17 mouse cellular contexts compared by ENCODE assay signal in genomic region chr9:46592908-46593307, GRCm38 (mm10).
DNase-seq lines count a peak whose midpoint lies in the region; ATAC-seq and TF ChIP-seq lines count a peak whose summit lies in the region.
"Had no signal": no experiment of that assay in that cellular context is flagged by ENCODE, and none has a peak within 500 bp of the region (broad histone marks: within the 10 kb centered on the region; RNA-seq: fewer than 3 reads in every experiment).

No protein-coding gene starts in this region.

- H3K9ac ChIP-seq in forebrain, embryonic 15.5 days (replicated peaks), result no peak overlapping the region
- no peak overlapping the region for H3K9ac ChIP-seq in forebrain, embryonic 12.5 days
- no peak overlapping the region for H3K9ac ChIP-seq in midbrain, postnatal 0 days (replicated peaks; ENCODE audit: low read length, poor library complexity, severe bottlenecking)
- H3K9ac ChIP-seq in midbrain, embryonic 11.5 days (ENCODE audit: low read length), result no peak overlapping the region
- H3K9ac ChIP-seq in liver, embryonic 11.5 days (ENCODE audit: low read depth, low read length), result no peak overlapping the region
- H3K9ac ChIP-seq: embryonic facial prominence, embryonic 15.5 days had no signal

- no peak overlapping the region for H3K4me2 ChIP-seq in forebrain, embryonic 15.5 days (replicated peaks)
- H3K4me2 ChIP-seq in forebrain, embryonic 12.5 days, result no peak overlapping the region
- no peak overlapping the region for H3K4me2 ChIP-seq in midbrain, postnatal 0 days (ENCODE audit: low read depth, low read length, poor library complexity, severe bottlenecking)
- H3K4me2 ChIP-seq in midbrain, embryonic 11.5 days, result no peak overlapping the region
- H3K4me2 ChIP-seq in liver, embryonic 11.5 days, result no peak overlapping the region
- H3K4me2 ChIP-seq: embryonic facial prominence, embryonic 15.5 days had no signal

- peak; percentile 68 for ATAC-seq in forebrain, embryonic 15.5 days (replicated peaks)
- ATAC-seq in forebrain, embryonic 12.5 days (ENCODE audit: low FRiP score), result no peak
- ATAC-seq in midbrain, postnatal 0 days (ENCODE audit: low FRiP score), result no peak
- no peak for ATAC-seq in midbrain, embryonic 11.5 days (ENCODE audit: low FRiP score)
- ATAC-seq in liver, embryonic 11.5 days (replicated peaks; ENCODE audit: low FRiP score), result no peak
- ATAC-seq: inflammation-experienced regulatory T-cells, adult 6 months had no signal

- peak; percentile 79 for DNase-seq in midbrain, postnatal 0 days (ENCODE audit: low spot score)
- DNase-seq in midbrain, embryonic 11.5 days (ENCODE audit: low spot score, missing footprints), result no peak
- DNase-seq in cerebellum, adult 9-11 months, result peak; percentile 90
- DNase-seq in gastrocnemius, postnatal 36 days, result no peak
- DNase-seq in liver, embryonic 11.5 days (ENCODE audit: low spot score), result no peak
- DNase-seq: adrenal gland, adult 8-10 months; heart, postnatal 10 days; kidney, adult 9 months; kidney, postnatal 36 days; liver; lung, adult 18-20 months; thymus, postnatal 25 days had no signal

- H3K4me1 ChIP-seq in forebrain, embryonic 15.5 days, result peaks cover 11% of the 10 kb centered on the region; the same call in 1 of the 2 replicates
- H3K4me1 ChIP-seq in forebrain, embryonic 12.5 days, result no peaks in the 10 kb centered on the region
- no peaks in the 10 kb centered on the region for H3K4me1 ChIP-seq in midbrain, postnatal 0 days (ENCODE audit: insufficient read depth, low read length)
- no peaks in the 10 kb centered on the region for H3K4me1 ChIP-seq in midbrain, embryonic 11.5 days (ENCODE audit: control insufficient read depth, insufficient read depth, low read length)
- H3K4me1 ChIP-seq in liver, embryonic 11.5 days (replicated peaks; ENCODE audit: control insufficient read depth, insufficient read depth, low read length), result no peaks in the 10 kb centered on the region
- H3K4me1 ChIP-seq: embryonic facial prominence, embryonic 15.5 days; heart, embryonic 10.5 days had no signal

- no peaks in the 10 kb centered on the region for H3K27me3 ChIP-seq in forebrain, embryonic 15.5 days
- H3K27me3 ChIP-seq in forebrain, embryonic 12.5 days, result no peaks in the 10 kb centered on the region
- no peaks in the 10 kb centered on the region for H3K27me3 ChIP-seq in midbrain, postnatal 0 days (ENCODE audit: insufficient read depth, low read length)
- no peaks in the 10 kb centered on the region for H3K27me3 ChIP-seq in midbrain, embryonic 11.5 days (ENCODE audit: control insufficient read depth, insufficient read depth, low read length)
- H3K27me3 ChIP-seq in liver, embryonic 11.5 days (replicated peaks; ENCODE audit: control insufficient read depth, insufficient read depth, low read length), result no peaks in the 10 kb centered on the region
- H3K27me3 ChIP-seq: embryonic facial prominence, embryonic 15.5 days had no signal

- no peak overlapping the region for H3K4me3 ChIP-seq in forebrain, embryonic 15.5 days
- no peak overlapping the region for H3K4me3 ChIP-seq in forebrain, embryonic 12.5 days (replicated peaks)
- no peak overlapping the region for H3K4me3 ChIP-seq in midbrain, postnatal 0 days (ENCODE audit: low read depth, low read length)
- H3K4me3 ChIP-seq in midbrain, embryonic 11.5 days (ENCODE audit: low read depth, low read length), result no peak overlapping the region
- no peak overlapping the region for H3K4me3 ChIP-seq in liver, embryonic 11.5 days (ENCODE audit: low read depth, low read length)
- H3K4me3 ChIP-seq: embryonic facial prominence, embryonic 15.5 days; heart, embryonic 10.5 days had no signal

- no peak overlapping the region for H3K27ac ChIP-seq in forebrain, embryonic 15.5 days (replicated peaks)
- H3K27ac ChIP-seq in forebrain, embryonic 12.5 days, result no peak overlapping the region
- no peak overlapping the region for H3K27ac ChIP-seq in midbrain, postnatal 0 days (ENCODE audit: low read depth, low read length)
- no peak overlapping the region for H3K27ac ChIP-seq in midbrain, embryonic 11.5 days (ENCODE audit: low read depth, low read length)
- H3K27ac ChIP-seq in liver, embryonic 11.5 days (ENCODE audit: low read depth, low read length), result no peak overlapping the region
- H3K27ac ChIP-seq: embryonic facial prominence, embryonic 15.5 days; heart, embryonic 10.5 days had no signal

- no peak for TF ChIP-seq CTCF in midbrain, postnatal 0 days (IDR thresholded peaks at IDR 0.05)

- 54% methylated on average over 7 of the region's 7 CpGs for WGBS in forebrain, embryonic 15.5 days
- WGBS in forebrain, embryonic 12.5 days, result 89% methylated on average over 7 of the region's 7 CpGs
- WGBS in midbrain, postnatal 0 days, result 76% methylated on average over 7 of the region's 7 CpGs
- WGBS in midbrain, embryonic 11.5 days, result 86% methylated on average over 7 of the region's 7 CpGs
- 81% methylated on average over 7 of the region's 7 CpGs for WGBS in liver, embryonic 11.5 days

- H3K36me3 ChIP-seq in forebrain, embryonic 15.5 days, result no peaks in the 10 kb centered on the region
- H3K36me3 ChIP-seq in forebrain, embryonic 12.5 days (replicated peaks), result no peaks in the 10 kb centered on the region
- no peaks in the 10 kb centered on the region for H3K36me3 ChIP-seq in midbrain, postnatal 0 days (ENCODE audit: insufficient read depth, low read length)
- H3K36me3 ChIP-seq in midbrain, embryonic 11.5 days (ENCODE audit: control insufficient read depth, insufficient read depth, low read length), result no peaks in the 10 kb centered on the region
- no peaks in the 10 kb centered on the region for H3K36me3 ChIP-seq in liver, embryonic 11.5 days (ENCODE audit: control insufficient read depth, insufficient read depth, low read length)
- H3K36me3 ChIP-seq: embryonic facial prominence, embryonic 15.5 days; heart, embryonic 10.5 days had no signal

- intact Hi-C loops in gastrocnemius, postnatal 36 days (cut with DNase I), result no loop called here

- no peaks in the 10 kb centered on the region for H3K9me3 ChIP-seq in forebrain, embryonic 15.5 days
- no peaks in the 10 kb centered on the region for H3K9me3 ChIP-seq in forebrain, embryonic 12.5 days
- no peaks in the 10 kb centered on the region for H3K9me3 ChIP-seq in midbrain, postnatal 0 days (ENCODE audit: low read length)
- no peaks in the 10 kb centered on the region for H3K9me3 ChIP-seq in midbrain, embryonic 11.5 days (ENCODE audit: control insufficient read depth, low read length)
- H3K9me3 ChIP-seq in liver, embryonic 11.5 days (ENCODE audit: control insufficient read depth, low read length), result no peaks in the 10 kb centered on the region
- H3K9me3 ChIP-seq: embryonic facial prominence, embryonic 15.5 days; heart, embryonic 10.5 days had no signal

Comparison
In these comparisons a context has a peak if more than half of its experiments do, and no peak if none do; other contexts are left out.
1. DNase-seq: peak in midbrain, postnatal 0 days (single experiment) and cerebellum, adult 9-11 months (single experiment); none in midbrain, embryonic 11.5 days (single experiment), gastrocnemius, postnatal 36 days (0 of 2) and liver, embryonic 11.5 days (single experiment).